ENCODE assay signal across 8 mouse cellular contexts in the genomic region with DNA sequence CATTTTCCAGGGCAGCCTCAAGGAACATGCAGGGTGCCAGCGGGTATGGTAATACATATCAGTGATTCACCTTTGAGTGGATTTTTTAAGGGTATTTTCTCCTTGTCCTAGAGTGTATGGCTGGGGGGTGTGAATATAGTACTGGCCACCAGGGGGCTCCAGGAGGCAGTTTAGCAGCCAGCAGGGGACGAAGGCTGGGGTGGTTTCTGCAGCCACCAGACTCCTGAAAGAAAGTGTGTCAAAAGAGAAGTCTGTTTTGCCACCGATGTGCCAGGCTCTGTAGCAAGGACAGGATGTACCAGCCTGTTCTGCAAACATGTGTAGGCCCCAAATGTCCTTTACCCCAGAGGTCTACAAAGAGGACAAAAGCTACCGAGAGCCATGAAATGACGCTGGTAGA. TPM values are rescaled to one million over a fixed set of nuclear protein-coding genes. Genes with fewer than 3 reads are reported as not detected.
DNase-seq lines count a peak whose midpoint lies in the region; ATAC-seq and TF ChIP-seq lines count a peak whose summit lies in the region.

No protein-coding gene starts in this region.

- in situ Hi-C loops in CH12.LX (cut with MboI; ENCODE audit: low pct_ligation_motif_present, low pct_unique_long_range_greater_than_20kb, low sequenced_read_pairs), result loop anchor here (5.0 kb wide), 1 partner anchor 397 kb away; no protein-coding TSS in a partner anchor

- peaks cover 0 to 12% of the 10 kb centered on the region in 2 experiments; a peak in 2 of 4 replicates for H3K4me1 ChIP-seq in CH12.LX (ENCODE audit: control insufficient read depth in 1 of 2, insufficient read depth in 2 of 2)
- H3K4me1 ChIP-seq in embryonic facial prominence, embryonic 10.5 days, result peaks cover 74% of the 10 kb centered on the region
- H3K4me1 ChIP-seq in limb, embryonic 14.5 days (ENCODE audit: control insufficient read depth, insufficient read depth, low read length), result peaks cover 39% of the 10 kb centered on the region
- peaks cover 23% of the 10 kb centered on the region for H3K4me1 ChIP-seq in olfactory bulb, adult 2 months (ENCODE audit: control insufficient read depth, insufficient read depth, low read length)

- H3K9ac ChIP-seq in CH12.LX (ENCODE audit: insufficient read depth, low read depth), result no peak overlapping the region
- H3K9ac ChIP-seq in limb, embryonic 14.5 days (ENCODE audit: low read depth, low read length, severe bottlenecking), result no peak overlapping the region

- no peaks in the 10 kb centered on the region for H3K27me3 ChIP-seq in CH12.LX (replicated peaks)
- no peaks in the 10 kb centered on the region for H3K27me3 ChIP-seq in embryonic facial prominence, embryonic 10.5 days (replicated peaks; ENCODE audit: low read depth, poor library complexity, severe bottlenecking)
- no peaks in the 10 kb centered on the region for H3K27me3 ChIP-seq in limb, embryonic 14.5 days (ENCODE audit: control insufficient read depth, insufficient read depth, low read length)

- no peak for TF ChIP-seq EP300 in CH12.LX (IDR thresholded peaks at IDR 0.05; ENCODE audit: low read length)

- peak; percentile 41 to 84 for TF ChIP-seq CTCF in CH12.LX (conservative IDR thresholded peaks at IDR 0.05 in 1 of 2, IDR thresholded peaks at IDR 0.05 in 1 of 2; ENCODE audit: low read depth in 2 of 2, low read length in 2 of 2)
- peak; percentile 56 for TF ChIP-seq CTCF in olfactory bulb, adult 2 months (IDR thresholded peaks at IDR 0.05; ENCODE audit: insufficient read depth, low read depth, low read length)

- H3K36me3 ChIP-seq in CH12.LX (replicated peaks in 1 of 2; ENCODE audit: control insufficient read depth in 1 of 2, insufficient read depth in 1 of 2, low read length in 1 of 2), result no peaks in the 10 kb centered on the region
- H3K36me3 ChIP-seq in embryonic facial prominence, embryonic 10.5 days (replicated peaks), result 0 out of 2 replicates have a peak, but pooled peaks cover 6% of the 10 kb centered on the region
- no peaks in the 10 kb centered on the region for H3K36me3 ChIP-seq in limb, embryonic 14.5 days (ENCODE audit: control insufficient read depth, insufficient read depth, low read length)

- TF ChIP-seq RAD21 in CH12.LX (IDR thresholded peaks at IDR 0.05; ENCODE audit: low read depth, low read length), result peak; percentile 79

- ATAC-seq in granulocyte monocyte progenitor cell, adult 5-6 weeks (replicated peaks; ENCODE audit: poor library complexity, severe bottlenecking), result peak; percentile 73
- ATAC-seq in limb, embryonic 14.5 days (ENCODE audit: low FRiP score, low read depth), result peak; percentile 53; the same call in 1 of the 2 replicates

- no peak overlapping the region for H3K27ac ChIP-seq in CH12.LX (ENCODE audit: insufficient read depth, low read depth)
- no peak overlapping the region for H3K27ac ChIP-seq in embryonic facial prominence, embryonic 10.5 days (replicated peaks)
- H3K27ac ChIP-seq in limb, embryonic 14.5 days (replicated peaks; ENCODE audit: low read depth, low read length), result no peak overlapping the region
- no peak overlapping the region for H3K27ac ChIP-seq in olfactory bulb, adult 2 months (ENCODE audit: insufficient read depth, low read depth, low read length)

- DNase-seq in CH12.LX (ENCODE audit: extremely low read depth), result peak; percentile 60
- peak; percentile 84 to 92 for DNase-seq in adrenal gland, postnatal 36 days
- peak; percentile 84 for DNase-seq in embryonic facial prominence, embryonic 10.5 days (ENCODE audit: low spot score)
- peak; percentile 64 to 82 for DNase-seq in kidney, adult 8-10 months
- peak; percentile 77 for DNase-seq in limb, embryonic 14.5 days (ENCODE audit: low spot score)
- DNase-seq in thymus, postnatal 25 days, result peak; percentile 42

- WGBS in embryonic facial prominence, embryonic 10.5 days, result 41% methylated on average over 5 of the region's 5 CpGs
- 42% methylated on average over 5 of the region's 5 CpGs for WGBS in limb, embryonic 14.5 days
- WGBS in olfactory bulb, adult 2 months, result 44% methylated on average over 5 of the region's 5 CpGs

- TF ChIP-seq POLR2A in CH12.LX (IDR thresholded peaks at IDR 0.05; ENCODE audit: low read depth, low read length), result no peak
- no peak for TF ChIP-seq POLR2A in limb, embryonic 14.5 days (IDR thresholded peaks at IDR 0.05; ENCODE audit: borderline replicate concordance, extremely low read depth, insufficient read depth, insufficient read length)
- TF ChIP-seq POLR2A in olfactory bulb, adult 2 months (IDR thresholded peaks at IDR 0.05; ENCODE audit: insufficient read depth, low read depth, low read length), result no peak

- H3K9me3 ChIP-seq in CH12.LX (replicated peaks; ENCODE audit: low read length), result no peaks in the 10 kb centered on the region
- no peaks in the 10 kb centered on the region for H3K9me3 ChIP-seq in embryonic facial prominence, embryonic 10.5 days
- H3K9me3 ChIP-seq in limb, embryonic 14.5 days (ENCODE audit: control insufficient read depth, low read length), result no peaks in the 10 kb centered on the region

- no peak overlapping the region for H3K4me2 ChIP-seq in CH12.LX (ENCODE audit: insufficient read depth, low read depth, poor library complexity, severe bottlenecking)
- H3K4me2 ChIP-seq in limb, embryonic 14.5 days (replicated peaks; ENCODE audit: low read depth, low read length, severe bottlenecking), result no peak overlapping the region

- dilution Hi-C loops in CH12.LX (cut with MboI; ENCODE audit: extremely low pct_ligation_motif_present, extremely low pct_unique_long_range_greater_than_20kb, low sequenced_read_pairs), result no loop called here

- no peaks in the 10 kb centered on the region for H3K79me2 ChIP-seq in CH12.LX (replicated peaks; ENCODE audit: control insufficient read depth, extremely low read depth, insufficient read depth, poor library complexity, severe bottlenecking)

- H3K4me3 ChIP-seq in CH12.LX (replicated peaks in 1 of 3; ENCODE audit: low read depth in 2 of 3, low read length in 2 of 3, poor library complexity in 1 of 3), result no peak overlapping the region
- H3K4me3 ChIP-seq in embryonic facial prominence, embryonic 10.5 days, result no peak overlapping the region
- H3K4me3 ChIP-seq in limb, embryonic 14.5 days (replicated peaks; ENCODE audit: low read length), result no peak overlapping the region
- no peak overlapping the region for H3K4me3 ChIP-seq in olfactory bulb, adult 2 months (ENCODE audit: insufficient read depth, low read depth, low read length)

TF ChIP-seq in CH12.LX, 34 proteins besides CTCF, POLR2A, EP300 and RAD21:
- TF ChIP-seq MXI1 (IDR thresholded peaks at IDR 0.05; ENCODE audit: low read depth, low read length) (no peak), POLR2AphosphoS2 (IDR thresholded peaks at IDR 0.05; ENCODE audit: low read depth, low read length) (no peak), ZC3H11A (IDR thresholded peaks at IDR 0.05; ENCODE audit: low read depth, low read length) (peak; percentile 62), MAZ (IDR thresholded peaks at IDR 0.05; ENCODE audit: low read depth, low read length) (0 out of 2 replicates have a peak, but pooled peaks have one; percentile 42), MYC (IDR thresholded peaks at IDR 0.05; ENCODE audit: low read depth, low read length) (no peak), ELF1 (IDR thresholded peaks at IDR 0.05; ENCODE audit: low read depth, low read length) (no peak), UBTF (IDR thresholded peaks at IDR 0.05; ENCODE audit: low read depth, low read length) (no peak), USF1 (IDR thresholded peaks at IDR 0.05; ENCODE audit: low read depth, low read length) (no peak), MAX (IDR thresholded peaks at IDR 0.05; ENCODE audit: low read length) (no peak), SMC3 (IDR thresholded peaks at IDR 0.05; ENCODE audit: low read depth, low read length) (peak; percentile 94), RCOR1 (conservative IDR thresholded peaks at IDR 0.05; ENCODE audit: low read depth, low read length) (no peak), ZMIZ1 (IDR thresholded peaks at IDR 0.05; ENCODE audit: low read depth, low read length) (no peak), MAFK (IDR thresholded peaks at IDR 0.05; ENCODE audit: insufficient replicate concordance, low read length) (no peak), JUND (conservative IDR thresholded peaks at IDR 0.05; ENCODE audit: low read depth, low read length) (no peak), KAT2A (IDR thresholded peaks at IDR 0.05; ENCODE audit: insufficient replicate concordance, low read length) (no peak), NRF1 (IDR thresholded peaks at IDR 0.05; ENCODE audit: low read depth, low read length) (no peak), GABPA (IDR thresholded peaks at IDR 0.05; ENCODE audit: insufficient replicate concordance, low read depth, low read length) (no peak), JUN (IDR thresholded peaks at IDR 0.05; ENCODE audit: insufficient read depth, low read depth, low read length) (no peak), CHD2 (IDR thresholded peaks at IDR 0.05; ENCODE audit: low read length) (no peak), E2F4 (IDR thresholded peaks at IDR 0.05; ENCODE audit: insufficient replicate concordance, low read depth, low read length) (no peak)

RNA-seq across cellular contexts. Expression of a gene that starts 42.5 kb away (rescaled TPM):
- total RNA-seq in CH12.LX (2012; rRNA removed), result 0.08 TPM in 1 of 2 replicates, not detected in the other
- total RNA-seq in CH12.LX (2014; rRNA removed), result 0.15 and 0.24 TPM in 2 replicates
- polyA plus RNA-seq in CH12.LX (2012; ENCODE audit: insufficient read length, low read depth), result 0.89 and 1.1 TPM in 2 replicates
- total RNA-seq in adrenal gland, postnatal 36 days (2021), result 100 to 1,000 TPM in 1 of 2 experiments, 10 to 100 TPM in 1; 98.6 to 107 TPM
- 62.7 and 70.3 TPM in 2 replicates for polyA plus RNA-seq in embryonic facial prominence, embryonic 10.5 days (2016; fragmentation: Nextera tagmentation; extraction: Ambion mirVana)
- total RNA-seq in granulocyte monocyte progenitor cell, adult 5-6 weeks (2014; fragmentation: Nextera tagmentation), result not detected in 2 replicates
- total RNA-seq in granulocyte monocyte progenitor cell, adult 5-6 weeks (2017), result not detected in 2 replicates
- 82.2 and 82.3 TPM in 2 replicates for polyA plus RNA-seq in limb, embryonic 14.5 days (2012; rRNA removed)
- 88.8 and 96.9 TPM in 2 replicates for polyA plus RNA-seq in limb, embryonic 14.5 days (2014; fragmentation: Nextera tagmentation; extraction: Ambion mirVana)
- 269 TPM in 1 of 2 replicates, not detected in the other for polyA plus RNA-seq in olfactory bulb, adult 2 months (2012; ENCODE audit: insufficient read depth, insufficient read length, low replicate concordance, missing spikeins)

Comparison
In these comparisons a context has a peak if more than half of its experiments do, and no peak if none do; other contexts are left out.
1. RNA of a gene that starts 42.5 kb away (polyA plus RNA-seq): 269 TPM in olfactory bulb, adult 2 months, 82.2 to 96.9 TPM in limb, embryonic 14.5 days and 62.7 to 70.3 TPM in embryonic facial prominence, embryonic 10.5 days; 0.89 to 1.1 TPM in CH12.LX; every median in the first group is over 10 times any median in the second.
2. Peak in every context shown above with its lines, with median percentiles within 50 percentile points of each other: DNase-seq.